Mouse (Mus musculus) adrenal gland, adult (tissue): ENCODE measurements around the gene Gm6899.

ENCODE experiments used
- DNase-seq, 2 experiments: peaks; one replicate each; pipeline ENCODE4 v3.0.0; 2022 to 2023; ENCODE audit warnings: low spot score in 1 of 2; ENCODE audit not compliant: inconsistent age in 2 of 2

The Gm6899 gene

DNA sequence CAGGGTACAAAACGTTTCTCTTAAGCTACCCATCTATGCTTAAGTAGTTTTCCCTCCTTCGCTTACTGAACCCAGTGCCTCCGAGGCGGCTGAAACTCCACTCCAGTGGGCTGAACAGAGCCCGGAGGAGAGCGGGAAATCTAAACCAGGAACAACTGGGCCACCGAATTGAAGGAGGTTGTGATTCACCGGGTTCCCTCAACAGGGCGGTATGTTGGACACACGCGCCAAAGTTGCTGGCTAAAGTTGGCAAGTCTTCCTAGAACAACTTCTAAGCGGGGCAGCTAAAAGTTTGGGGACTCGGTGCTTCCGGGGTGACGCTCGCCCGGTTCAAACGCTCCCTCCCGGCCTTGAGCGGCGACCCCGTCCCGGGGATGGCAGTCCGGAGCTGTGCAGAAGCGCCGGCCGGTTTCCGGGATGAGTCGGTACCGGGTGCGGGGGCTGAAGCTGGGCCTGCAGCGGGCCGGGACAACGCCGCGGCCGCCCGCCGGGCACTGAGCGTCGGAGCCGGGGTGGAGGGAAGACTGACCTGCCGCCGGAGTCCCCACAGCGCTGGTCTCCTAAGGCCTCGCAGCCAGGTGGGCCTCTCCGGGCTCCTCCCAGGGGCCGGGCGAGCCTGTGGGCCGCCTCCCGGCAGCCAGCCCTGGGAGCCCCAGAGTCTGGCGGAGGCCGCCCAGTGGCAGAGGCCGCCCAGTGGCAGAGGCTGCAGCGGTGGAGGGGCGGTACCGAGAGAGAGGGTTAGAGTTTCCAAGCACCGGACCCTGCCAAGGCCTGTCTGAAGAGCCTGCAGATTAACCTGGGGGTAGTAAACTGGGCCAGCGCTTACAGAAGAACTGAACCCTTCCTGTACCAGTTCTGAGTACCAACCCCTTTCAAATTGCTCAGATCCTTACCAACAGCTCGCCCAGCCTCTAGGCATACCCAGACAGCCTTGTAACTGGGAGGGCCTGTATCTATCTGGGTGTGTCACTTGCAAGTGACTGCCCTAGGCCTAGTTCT lies at the start of gene Gm6899, which contains the start of gene Vrk2:
Gm6899 (plus strand) TSS at position 181 of the 999 bp plus-strand sequence.
Vrk2 (minus strand) TSS at position 939 of the 999 bp plus-strand sequence.
- peak; percentile 88 to 96 for DNase-seq

DNA sequence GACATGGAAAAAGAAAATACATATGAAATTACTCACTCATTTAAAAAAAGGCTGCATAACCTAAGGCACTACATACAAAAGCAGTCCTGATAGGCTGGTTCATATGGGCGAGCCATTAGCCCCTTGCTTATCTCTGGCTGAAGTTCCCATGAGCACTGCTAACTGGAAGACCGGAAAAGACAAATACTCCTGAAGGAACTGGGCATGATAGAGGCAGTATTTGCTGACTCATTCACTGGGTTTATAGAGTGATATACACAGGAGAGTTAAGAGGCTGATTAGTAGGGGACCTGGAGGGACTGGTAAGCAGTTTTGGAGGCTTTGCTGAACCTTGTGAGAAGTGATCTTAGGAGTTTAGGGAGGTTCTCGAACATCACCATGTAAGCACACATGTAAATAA lies 41.5 kb upstream of the Gm6899 start:
- no peak for DNase-seq

DNA sequence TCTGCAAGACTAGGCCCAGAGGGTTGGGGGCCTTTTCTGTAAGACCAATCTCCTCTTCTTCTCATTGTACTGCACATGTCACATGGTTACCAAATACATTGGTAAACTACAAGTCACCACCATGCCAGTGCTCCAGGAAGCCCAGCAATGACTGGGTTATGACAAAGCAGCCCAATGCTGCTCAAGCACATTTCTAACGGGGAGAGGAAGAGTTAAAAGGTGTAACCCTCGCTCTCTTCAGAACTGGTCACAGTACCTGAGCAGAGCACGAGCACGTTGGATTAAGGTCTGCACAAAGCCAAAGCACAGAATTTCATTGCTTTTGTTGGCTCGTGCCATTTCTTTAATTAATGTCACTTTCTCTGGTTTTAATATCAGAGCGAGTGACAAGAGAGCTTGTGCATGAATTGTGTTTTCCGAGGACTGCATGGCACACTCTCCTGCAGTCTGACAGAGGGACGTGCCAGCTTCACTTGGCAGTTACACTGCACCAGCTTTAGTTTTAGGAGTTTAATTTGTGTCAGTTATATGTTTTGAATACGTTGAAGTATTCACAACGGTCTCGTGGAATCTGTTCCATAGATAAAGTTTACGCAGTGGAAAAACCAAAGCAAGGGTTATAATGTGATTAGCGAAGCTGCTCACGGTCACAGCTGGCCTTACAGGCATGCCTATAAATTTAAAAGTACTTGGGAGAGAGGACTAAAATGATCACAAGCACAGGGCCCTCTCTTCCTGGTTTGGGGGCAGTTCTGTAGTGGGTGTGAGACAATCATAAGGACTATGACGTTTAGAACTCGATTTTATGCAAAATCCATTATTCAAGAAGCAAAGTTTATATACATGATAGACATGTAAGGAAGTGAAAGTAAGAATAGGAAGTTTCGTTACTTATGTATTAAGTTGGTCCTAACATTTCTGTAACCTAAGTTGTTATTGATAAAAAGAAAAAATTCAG lies 7.4 kb upstream of the Gm6899 start:
- no peak for DNase-seq

DNA sequence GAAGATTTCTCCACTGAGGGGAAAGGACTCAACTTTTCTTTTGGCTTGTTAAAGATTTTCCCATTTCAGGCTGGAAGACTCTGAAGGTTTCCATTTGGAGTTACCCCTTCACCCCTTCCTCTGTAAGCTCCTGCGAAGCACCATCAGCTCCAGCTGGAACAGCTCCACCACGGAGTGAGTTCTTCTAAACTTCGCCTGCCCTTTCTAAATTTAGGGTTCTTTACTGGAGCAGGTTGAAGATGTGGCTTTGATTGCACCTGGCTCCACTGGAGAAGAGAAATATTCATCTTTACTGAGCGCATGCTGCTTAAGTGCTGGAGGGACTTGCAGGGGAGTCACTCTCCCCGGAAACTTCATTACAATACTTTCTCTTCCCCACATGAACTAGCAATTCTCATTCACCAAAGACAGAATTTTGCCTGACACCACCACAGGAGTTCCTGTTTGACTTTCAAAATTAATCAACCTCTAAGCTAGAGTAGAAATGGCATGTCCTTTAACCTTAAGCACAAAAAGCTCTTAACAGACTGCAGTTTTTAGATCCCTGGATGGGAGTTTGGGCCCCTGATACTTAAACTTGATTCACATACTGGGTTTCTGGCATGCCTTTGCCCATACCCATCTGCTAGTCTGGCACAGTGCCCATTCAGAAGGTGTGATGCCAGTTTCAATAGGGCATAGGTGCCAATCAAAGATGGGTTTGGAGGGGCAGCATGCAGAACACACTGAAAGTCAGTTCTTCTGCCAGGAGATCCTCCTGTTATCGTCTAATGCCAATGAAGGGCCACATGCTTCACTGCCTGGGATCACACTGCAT lies 6.5 kb upstream of the Gm6899 start:
- peak in 1 of 2 experiments; percentile 28 for DNase-seq

DNA sequence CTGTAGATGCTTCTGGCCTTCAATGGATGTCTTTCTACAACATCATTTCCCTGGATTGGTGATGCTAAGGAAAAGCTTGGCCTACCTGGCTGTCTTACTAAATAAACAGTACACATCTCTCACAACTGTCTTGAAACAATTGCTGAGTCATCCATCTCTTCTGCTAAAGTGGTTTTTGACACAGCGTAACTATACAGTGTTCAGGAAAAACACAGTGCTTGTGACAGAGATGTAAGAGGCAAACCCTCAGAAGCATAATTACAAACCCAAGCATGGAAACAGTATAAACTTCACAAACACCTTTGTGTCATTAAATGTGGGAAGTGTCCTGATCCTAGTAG lies 5.9 kb upstream of the Gm6899 start:
- no peak for DNase-seq

DNA sequence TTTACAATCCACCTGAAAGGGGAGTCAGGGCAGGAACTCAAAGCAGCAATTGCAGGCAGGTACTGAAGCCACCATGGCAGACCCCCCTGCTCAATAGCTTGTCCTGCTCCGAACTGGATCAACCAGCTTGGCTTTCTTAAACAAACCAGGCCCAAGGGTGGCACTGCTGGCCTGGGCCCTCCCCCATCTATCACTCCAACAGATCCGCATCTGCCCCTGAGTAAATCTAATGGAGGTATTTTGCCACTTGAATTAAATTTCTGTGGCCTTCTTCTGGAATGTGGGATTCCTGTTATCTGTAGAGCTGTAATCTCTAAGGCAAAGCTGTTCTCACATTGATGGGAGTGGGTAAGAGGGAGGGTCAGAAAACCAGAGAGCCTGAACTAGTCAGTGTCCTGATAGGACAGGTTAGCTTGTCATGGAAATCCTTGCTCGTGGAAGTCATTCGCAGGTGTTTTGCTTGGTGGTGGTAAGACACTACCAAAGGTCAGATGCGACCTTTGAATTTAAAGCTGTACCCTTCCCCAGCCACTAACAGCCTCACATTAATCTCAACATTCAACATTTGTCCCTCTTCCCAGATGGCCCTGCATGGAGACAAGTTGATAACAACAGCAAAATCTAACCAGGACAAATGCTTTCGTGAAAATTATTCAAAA lies 517 bp upstream of the Gm6899 start:
- peak in 1 of 2 experiments; percentile 5 for DNase-seq

DNA sequence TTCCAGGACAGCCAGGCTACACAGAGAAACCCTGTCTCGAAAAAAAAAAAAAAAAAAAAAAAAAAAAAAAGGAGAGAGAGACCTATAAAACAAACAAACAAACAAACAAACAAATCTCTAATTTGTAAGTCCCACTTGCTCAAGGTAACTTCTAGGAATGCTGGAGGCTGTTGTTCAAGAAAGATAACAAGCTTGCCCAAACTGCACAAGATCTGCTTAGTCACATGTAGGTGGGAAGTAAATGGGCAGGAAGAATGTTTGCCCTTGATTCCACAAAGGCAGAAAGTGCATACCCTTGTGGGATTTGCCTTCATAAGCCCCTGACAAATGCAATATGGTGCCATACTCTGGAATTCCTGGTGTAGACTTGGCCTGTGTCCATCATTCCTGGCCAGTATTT lies 1.4 kb downstream of the Gm6899 start:
- DNase-seq: no peak

DNA sequence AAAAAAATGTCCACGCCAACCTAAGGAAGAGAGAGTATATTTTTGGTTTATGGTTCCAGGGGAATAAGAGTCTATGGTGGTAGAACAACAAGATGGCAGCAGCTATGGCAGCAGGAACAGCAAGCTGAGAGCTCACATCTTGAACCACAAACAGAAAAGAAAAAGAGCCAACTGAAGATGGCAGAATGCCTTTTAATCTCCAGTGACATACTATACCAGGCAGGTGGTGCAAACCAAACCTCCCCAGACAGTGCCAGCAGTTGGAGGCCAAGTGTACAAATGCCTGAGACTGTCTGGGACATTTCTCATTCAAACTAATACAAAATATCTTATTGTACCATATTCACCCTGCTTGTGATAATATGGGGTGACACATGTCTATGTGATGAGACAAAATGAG lies 3.1 kb downstream of the Gm6899 start:
- no peak for DNase-seq

DNA sequence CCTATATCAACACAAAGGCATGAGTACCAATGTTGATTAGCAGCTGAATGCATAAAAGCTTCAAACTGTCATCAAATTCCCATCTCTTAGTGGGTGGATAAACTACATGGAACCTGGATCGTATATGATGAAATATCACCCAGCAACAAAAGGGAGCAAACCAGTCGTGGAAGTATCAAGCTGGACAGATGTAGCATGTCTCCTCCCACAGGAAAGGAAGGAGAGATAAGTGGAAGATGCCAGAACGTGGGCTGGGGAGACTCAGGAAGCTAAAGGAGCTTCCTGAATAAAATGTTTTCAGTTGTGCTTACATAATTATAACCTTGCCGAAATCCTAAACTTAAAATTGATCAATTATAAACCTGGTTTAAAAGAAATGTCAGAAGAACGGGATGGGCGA lies 4.1 kb downstream of the Gm6899 start:
- DNase-seq: no peak

DNA sequence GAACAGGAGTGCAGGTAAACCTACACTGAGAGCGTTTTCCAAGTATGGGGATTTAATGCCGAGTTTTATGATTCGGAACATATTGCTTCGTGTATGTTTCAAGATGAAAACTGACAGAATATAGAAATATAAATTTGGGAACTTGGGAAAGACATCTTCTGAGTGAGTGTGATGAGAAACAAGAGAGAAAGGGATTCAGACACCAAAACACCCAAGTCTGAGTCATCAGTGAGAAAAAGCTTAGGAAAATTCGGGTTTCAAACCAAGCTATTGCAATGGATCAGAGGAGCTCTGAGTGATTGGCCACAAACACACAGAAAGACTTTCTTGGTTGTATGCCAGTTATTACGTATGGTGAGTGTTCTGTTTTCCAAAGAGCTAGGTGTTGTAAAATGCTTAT lies 4.7 kb downstream of the Gm6899 start:
- no peak for DNase-seq

DNA sequence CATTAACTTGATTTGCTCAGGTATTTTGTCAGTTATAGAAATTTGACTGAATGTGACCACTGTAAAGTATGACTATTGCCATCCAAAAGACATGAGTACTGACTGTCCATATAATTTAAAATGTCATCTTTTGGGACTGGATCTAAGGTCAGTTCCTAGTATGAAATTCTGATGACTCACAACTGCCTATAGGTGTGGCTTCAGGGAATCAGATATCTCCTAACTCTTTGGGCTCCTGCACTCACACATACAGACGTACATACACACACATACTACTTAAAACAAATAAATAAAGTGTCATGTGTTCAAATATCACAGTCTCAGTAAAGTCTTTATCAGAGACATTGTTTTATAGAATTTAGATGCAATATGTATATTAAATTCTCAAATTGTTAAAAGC lies 5.8 kb downstream of the Gm6899 start:
- no peak for DNase-seq

DNA sequence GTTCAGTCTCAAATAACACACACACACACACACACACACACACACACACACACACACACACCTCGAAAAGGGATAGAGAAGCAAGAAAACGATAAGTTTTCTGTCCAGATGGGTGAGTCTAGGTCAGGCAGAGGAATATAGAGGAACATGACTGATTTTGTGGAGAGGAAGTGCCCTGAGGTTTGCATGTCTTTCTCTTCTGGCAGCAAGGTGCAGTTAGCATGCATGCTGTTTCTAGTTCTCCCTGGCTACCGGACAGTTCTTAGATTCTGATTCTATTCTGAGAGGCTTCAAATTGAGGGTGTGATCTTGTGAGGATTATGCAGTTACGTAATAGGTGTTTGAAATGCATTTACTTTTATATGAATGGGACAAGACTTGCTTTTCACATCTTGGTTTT lies 7.7 kb downstream of the Gm6899 start:
- DNase-seq: no peak

DNA sequence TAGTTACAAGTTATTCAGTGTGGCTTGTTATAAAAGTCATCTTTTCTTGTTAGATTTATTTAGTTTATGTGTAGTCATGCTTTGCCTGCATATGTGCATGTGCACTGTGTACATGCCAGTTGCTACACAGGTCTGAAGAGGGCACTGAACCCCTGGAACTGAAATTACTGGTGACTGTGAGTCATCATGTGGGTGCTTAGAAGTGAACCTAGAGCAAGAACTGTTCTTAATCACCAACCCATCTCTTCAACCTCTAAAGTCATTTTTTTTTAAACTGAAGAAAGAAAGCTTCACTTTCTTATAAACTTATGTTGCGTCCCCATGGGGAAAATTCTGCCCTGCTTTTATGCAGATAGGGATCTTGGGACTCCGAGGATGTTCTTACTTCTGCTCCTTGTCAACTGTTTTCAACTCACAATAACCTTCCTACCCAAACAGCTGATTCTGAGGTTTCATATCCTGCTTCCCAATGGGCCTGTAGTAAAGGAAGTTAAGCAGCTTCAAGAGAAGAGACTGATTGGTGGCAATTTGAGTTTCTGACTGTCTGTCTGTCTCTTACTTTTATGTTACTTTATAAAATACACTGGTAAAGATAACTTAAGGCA lies 8.6 kb downstream of the Gm6899 start:
- DNase-seq: no peak

DNA sequence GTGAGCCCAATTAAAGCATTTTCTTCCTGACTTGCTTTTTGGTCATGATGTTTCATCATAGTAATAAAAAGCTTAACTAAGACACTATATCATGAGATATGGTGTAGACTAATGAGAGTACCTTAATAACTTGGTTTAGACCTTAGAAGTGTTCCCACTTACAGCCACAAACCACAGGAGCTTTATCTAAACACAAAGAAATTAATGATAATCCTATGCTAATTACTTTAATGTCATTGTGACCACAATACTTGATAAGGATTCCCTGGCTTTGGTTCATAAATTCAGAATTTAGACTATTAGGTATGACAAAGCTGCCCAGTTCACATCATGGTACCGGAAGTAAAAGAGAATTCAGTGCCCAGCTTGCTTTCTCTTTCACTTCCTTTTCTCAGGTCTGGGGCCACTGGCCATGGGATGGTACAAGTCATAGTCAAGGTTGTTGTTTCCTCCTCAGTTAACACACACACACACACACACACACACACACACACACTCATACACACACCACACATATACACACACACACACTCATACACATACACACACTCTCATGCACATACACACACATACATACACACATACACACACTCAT lies 11.1 kb downstream of the Gm6899 start:
- DNase-seq: no peak

DNA sequence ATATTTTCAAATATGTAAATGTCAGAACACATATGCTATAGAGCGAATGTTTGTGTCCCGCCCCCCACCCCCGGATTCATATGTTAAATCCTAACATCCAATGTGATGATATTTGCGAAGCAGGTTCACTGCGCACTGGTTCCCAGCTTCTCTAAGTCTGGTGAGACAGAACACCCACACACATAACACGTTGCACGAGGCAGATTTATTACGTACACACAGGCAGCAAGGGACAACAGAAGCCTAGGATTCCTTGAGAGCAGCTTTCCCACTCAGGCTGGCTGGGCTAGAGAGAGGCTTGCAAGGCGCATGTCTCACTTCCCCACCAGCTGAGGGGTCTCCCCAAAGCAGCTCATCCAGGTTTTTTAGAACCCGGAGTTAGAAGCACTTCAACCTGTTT lies 15.8 kb downstream of the Gm6899 start:
- DNase-seq: no peak

DNA sequence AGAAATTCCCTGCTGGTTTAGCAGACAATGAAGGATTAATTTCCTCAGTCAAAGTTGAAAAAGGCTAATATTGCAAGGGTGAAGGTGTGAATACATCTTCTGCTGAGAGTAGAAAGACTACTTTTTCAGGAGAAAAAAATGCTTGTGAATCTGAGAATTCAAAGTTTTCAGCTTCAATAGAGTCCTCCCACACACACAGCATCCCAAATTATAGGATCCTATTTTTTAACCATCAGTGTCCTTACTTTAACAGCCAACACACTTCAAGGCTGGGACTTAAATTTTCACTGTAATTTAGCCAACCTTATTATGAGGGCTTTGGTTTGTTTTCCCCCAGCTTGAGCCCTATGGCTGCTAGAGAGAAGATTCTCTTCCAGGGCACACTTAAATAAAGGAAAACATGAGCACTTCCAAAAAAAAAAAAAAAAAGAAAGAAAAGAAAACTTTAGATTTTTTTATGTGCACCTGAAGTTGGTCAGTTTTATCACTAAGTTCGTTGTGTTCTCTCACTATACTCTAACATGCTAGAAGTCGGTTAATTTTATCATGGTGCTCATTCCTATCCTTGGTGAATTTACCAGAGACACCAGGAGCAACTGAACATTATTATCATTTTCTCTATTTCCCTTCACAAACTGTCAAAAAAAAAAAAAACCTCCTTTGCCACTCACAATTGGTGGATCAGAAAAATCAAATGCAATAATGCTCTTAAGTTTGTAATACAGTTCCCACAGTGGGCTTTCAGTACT lies 25.6 kb downstream of the Gm6899 start:
- no peak for DNase-seq

DNA sequence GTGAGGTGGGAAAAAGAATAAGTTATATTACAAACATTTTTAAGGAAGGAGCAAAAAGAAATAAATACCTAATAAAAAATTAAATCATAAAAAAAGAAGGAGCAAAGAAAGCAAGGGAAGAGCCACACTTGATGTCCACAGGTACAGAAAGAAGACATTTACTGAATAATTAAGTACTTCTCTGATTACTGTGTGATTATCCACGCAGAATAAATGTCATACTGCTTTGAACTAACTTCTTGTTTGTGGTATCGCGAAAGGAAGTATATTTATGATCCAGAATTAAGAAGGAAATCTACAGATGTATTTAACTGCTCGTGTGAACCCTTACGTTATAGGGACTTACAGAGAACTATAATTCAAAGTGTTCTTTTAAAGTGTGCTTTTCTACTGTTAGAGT lies 29.7 kb downstream of the Gm6899 start:
- no peak for DNase-seq

DNA sequence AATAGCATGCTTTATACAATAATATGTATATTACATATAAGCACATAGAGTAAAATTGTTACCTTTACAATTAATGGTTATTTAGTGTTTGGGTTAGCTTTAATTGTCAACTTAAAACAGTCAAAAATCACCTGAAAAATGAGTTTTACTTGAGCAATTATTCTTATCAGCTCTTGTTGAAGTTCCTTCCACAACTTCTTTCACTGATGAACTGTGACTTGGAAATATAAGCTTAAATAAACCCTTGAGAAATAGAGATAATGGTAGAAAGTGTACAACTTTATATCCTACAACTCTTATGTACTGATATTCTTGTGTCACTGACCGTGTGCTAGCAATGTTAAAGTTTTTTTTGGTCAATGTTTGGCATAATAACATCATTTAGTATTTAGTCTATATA lies 43.2 kb downstream of the Gm6899 start:
- no peak for DNase-seq

DNA sequence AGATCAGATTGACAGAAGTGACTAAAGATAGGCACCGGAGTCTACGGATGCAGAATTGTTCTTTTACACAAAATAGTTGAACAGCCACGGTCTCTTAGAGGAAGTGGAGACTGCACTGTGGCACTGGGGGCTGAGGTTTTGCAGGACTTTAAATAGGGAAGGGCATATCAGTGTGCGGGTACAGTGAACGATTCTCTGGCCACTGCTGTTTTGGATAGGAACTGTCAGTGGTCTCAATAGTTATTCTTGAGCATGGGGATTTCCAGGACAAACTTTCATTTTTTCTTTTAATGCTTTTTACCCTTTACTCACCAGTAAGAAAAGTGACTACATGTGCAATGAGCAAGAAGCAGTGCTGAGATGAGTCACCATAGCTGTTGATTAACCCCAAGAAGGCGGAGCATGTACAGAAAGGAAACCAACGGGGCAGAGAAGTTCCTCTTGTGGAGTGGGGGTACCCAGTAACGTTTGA lies 47.3 kb downstream of the Gm6899 start:
- DNase-seq: peak in 1 of 2 experiments; percentile 25
